Mouse (Mus musculus) embryonic facial prominence, embryonic 11.5 days (tissue): ENCODE results near the gene Brd7. TPM values are rescaled to one million over a fixed set of nuclear protein-coding genes. Genes with fewer than 3 reads are reported as not detected.

Experiments used
- ATAC-seq: fragments of 200-750 bp; cut with Nextera tagmentation; replicated peaks from 2 replicates; pipeline ENCODE4 v1.8.0; 2017; ENCODE audit warnings: low read depth; ENCODE audit not compliant: insufficient number of reproducible peaks, low FRiP score, low TSS enrichment
- DNase-seq: peaks from one replicate; pipeline ENCODE4 v3.0.0-alpha.2; 2015; ENCODE audit warnings: low spot score
- H3K27ac ChIP-seq: fragments of 300-500 bp; sonication (generic); replicated peaks from 2 replicates; pipeline ENCODE4 v1.5.1; 2014; ENCODE audit warnings: mild to moderate bottlenecking, low read depth, low read length, control low read depth
- H3K27me3 ChIP-seq: fragments of 300-500 bp; sonication (generic); 2 replicates; pipeline ENCODE4 v1.6.1; 2014; ENCODE audit warnings: mild to moderate bottlenecking, low read length, moderate library complexity, mixed read lengths; ENCODE audit not compliant: control insufficient read depth, insufficient read depth
- H3K36me3 ChIP-seq: fragments of 300-500 bp; sonication (generic); replicated peaks from 2 replicates; pipeline ENCODE4 v1.6.1; 2014; ENCODE audit warnings: low read depth, mild to moderate bottlenecking, low read length, moderate library complexity, mixed read lengths; ENCODE audit not compliant: control insufficient read depth, insufficient read depth
- H3K4me1 ChIP-seq: fragments of 300-500 bp; sonication (generic); 2 replicates; pipeline ENCODE4 v1.6.1; 2014; ENCODE audit warnings: low read length, mixed read lengths; ENCODE audit not compliant: control insufficient read depth, insufficient read depth
- H3K4me2 ChIP-seq: fragments of 300-500 bp; sonication (generic); 2 replicates; pipeline ENCODE4 v1.6.1; 2014; ENCODE audit warnings: low read depth, mild to moderate bottlenecking, control low read depth, low read length, moderate library complexity
- H3K4me3 ChIP-seq: fragments of 300-500 bp; sonication (generic); 2 replicates; pipeline ENCODE4 v1.5.1; 2014; ENCODE audit warnings: low read depth, low read length, control low read depth
- H3K9ac ChIP-seq: fragments of 300-500 bp; sonication (generic); replicated peaks from 2 replicates; pipeline ENCODE4 v1.6.1; 2014; ENCODE audit warnings: mild to moderate bottlenecking, control low read depth, low read length
- H3K9me3 ChIP-seq: fragments of 300-500 bp; sonication (generic); replicated peaks from 2 replicates; pipeline ENCODE4 v1.6.1; 2016; ENCODE audit warnings: mild to moderate bottlenecking, low read length, inconsistent platforms, mixed read lengths; ENCODE audit not compliant: control insufficient read depth
- WGBS: fragments of 180-500 bp; shearing (Covaris S2); extraction: QIAGEN DNeasy Blood & Tissue Kit; methylation state at CpG from one replicate; pipeline ENCODE4 v1.1.7; 2014; 5-methylcytosine and 5-hydroxymethylcytosine counted together
- polyA plus RNA-seq: library from polyadenylated mRNA; unstranded; fragments of >200 nt; fragmentation: Nextera tagmentation; extraction: Ambion mirVana; gene quantifications from 2 replicates; pipeline ENCODE4 v1.2.1, GENCODE M21; 2014

Gene Brd7
- polyA plus RNA-seq, 1 experiment from 2014 or later: 90.7 TPM

GRCm38 (mm10) chr8:88315302-88315701 lies 46.7 kb downstream of the Brd7 start:
- H3K27me3 ChIP-seq: no peaks in the 10 kb centered on the region
- H3K4me1 ChIP-seq: no peaks in the 10 kb centered on the region; the same call in 1 of the 2 replicates
- no peak for ATAC-seq
- WGBS: 92% methylated on average over 8 of the region's 8 CpGs
- H3K27ac ChIP-seq: no peak overlapping the region
- no peaks in the 10 kb centered on the region for H3K36me3 ChIP-seq
- no peaks in the 10 kb centered on the region for H3K9me3 ChIP-seq
- no peak overlapping the region for H3K9ac ChIP-seq
- no peak overlapping the region for H3K4me2 ChIP-seq
- no peak for DNase-seq
- H3K4me3 ChIP-seq: no peak overlapping the region

- Histone ChIP-seq H3K9me3 (no peaks in the 10 kb centered on the region), H3K27ac (no peak overlapping the region), H3K27me3 (no peaks in the 10 kb centered on the region), H3K4me3 (no peak overlapping the region), H3K9ac (no peak overlapping the region), H3K36me3 (no peaks in the 10 kb centered on the region), H3K4me1 (no peaks in the 10 kb centered on the region; the same call in 1 of the 2 replicates), H3K4me2 (no peak overlapping the region)
- no peak for ATAC-seq
- 90% methylated on average over 12 of the region's 12 CpGs for WGBS
- no peak for DNase-seq
Observed at GRCm38 (mm10) chr8:88313991-88314390, 48.0 kb downstream of the Brd7 start.

GRCm38 (mm10) chr8:88312966-88313365 lies 49.0 kb downstream of the Brd7 start:
- Histone ChIP-seq H3K27ac (no peak overlapping the region), H3K4me1 (no peaks in the 10 kb centered on the region; the same call in 1 of the 2 replicates), H3K4me3 (no peak overlapping the region), H3K9ac (no peak overlapping the region), H3K4me2 (no peak overlapping the region), H3K36me3 (no peaks in the 10 kb centered on the region), H3K9me3 (no peaks in the 10 kb centered on the region), H3K27me3 (no peaks in the 10 kb centered on the region)
- 79% methylated on average over 8 of the region's 8 CpGs for WGBS
- DNase-seq (no peak), ATAC-seq (no peak)

- H3K9me3 ChIP-seq: no peaks in the 10 kb centered on the region
- DNase-seq: no peak
- no peak for ATAC-seq
- H3K4me3 ChIP-seq: no peak overlapping the region
- 92% methylated on average over 13 of the region's 13 CpGs for WGBS
- H3K9ac ChIP-seq: no peak overlapping the region
- H3K4me2 ChIP-seq: no peak overlapping the region
- no peaks in the 10 kb centered on the region for H3K27me3 ChIP-seq
- no peaks in the 10 kb centered on the region for H3K36me3 ChIP-seq
- H3K27ac ChIP-seq: no peak overlapping the region
- no peaks in the 10 kb centered on the region for H3K4me1 ChIP-seq
Observed at GRCm38 (mm10) chr8:88310286-88310685, 51.7 kb downstream of the Brd7 start.

GRCm38 (mm10) chr8:88309881-88310280 lies 52.1 kb downstream of the Brd7 start:
- Histone ChIP-seq H3K4me2 (no peak overlapping the region), H3K4me1 (no peaks in the 10 kb centered on the region), H3K4me3 (no peak overlapping the region), H3K27me3 (no peaks in the 10 kb centered on the region), H3K36me3 (no peaks in the 10 kb centered on the region), H3K9me3 (no peaks in the 10 kb centered on the region), H3K9ac (no peak overlapping the region), H3K27ac (no peak overlapping the region)
- DNase-seq (no peak), ATAC-seq (no peak)
- WGBS: 90% methylated on average over 7 of the region's 7 CpGs

GRCm38 (mm10) chr8:88309274-88309873 lies 52.6 kb downstream of the Brd7 start:
- no peaks in the 10 kb centered on the region for H3K4me1 ChIP-seq
- no peak overlapping the region for H3K9ac ChIP-seq
- DNase-seq: no peak
- H3K36me3 ChIP-seq: no peaks in the 10 kb centered on the region
- WGBS: 75% methylated on average over 10 of the region's 10 CpGs
- no peaks in the 10 kb centered on the region for H3K27me3 ChIP-seq
- no peak for ATAC-seq
- H3K27ac ChIP-seq: no peak overlapping the region
- no peak overlapping the region for H3K4me3 ChIP-seq
- H3K9me3 ChIP-seq: no peaks in the 10 kb centered on the region
- H3K4me2 ChIP-seq: no peak overlapping the region

- no peak overlapping the region for H3K4me2 ChIP-seq
- no peak overlapping the region for H3K4me3 ChIP-seq
- H3K4me1 ChIP-seq: no peaks in the 10 kb centered on the region
- no peak overlapping the region for H3K27ac ChIP-seq
- ATAC-seq (no peak), DNase-seq (no peak)
- no peaks in the 10 kb centered on the region for H3K36me3 ChIP-seq
- H3K9ac ChIP-seq: no peak overlapping the region
- H3K9me3 ChIP-seq: no peaks in the 10 kb centered on the region
- H3K27me3 ChIP-seq: no peaks in the 10 kb centered on the region
- 86% methylated on average over 4 of the region's 4 CpGs for WGBS
Observed at GRCm38 (mm10) chr8:88307736-88308135, 54.3 kb downstream of the Brd7 start.

- H3K9me3 ChIP-seq: no peaks in the 10 kb centered on the region
- no peak overlapping the region for H3K4me3 ChIP-seq
- H3K4me1 ChIP-seq: no peaks in the 10 kb centered on the region
- H3K4me2 ChIP-seq: no peak overlapping the region
- no peaks in the 10 kb centered on the region for H3K36me3 ChIP-seq
- DNase-seq (peak; percentile 20), ATAC-seq (no peak)
- no peak overlapping the region for H3K27ac ChIP-seq
- H3K27me3 ChIP-seq: no peaks in the 10 kb centered on the region
- 66% methylated on average over 14 of the region's 14 CpGs for WGBS
- H3K9ac ChIP-seq: no peak overlapping the region
Observed at GRCm38 (mm10) chr8:88306511-88306910, 55.5 kb downstream of the Brd7 start.
